Mouse (Mus musculus): Measurements from ENCODE around the gene Tbc1d5. TPM values are rescaled to one million over a fixed set of nuclear protein-coding genes. Genes with fewer than 3 reads are reported as not detected.

Gene Tbc1d5
- polyA plus RNA-seq, 2 experiments = 2.9 to 3.2 TPM

GRCm38 (mm10) chr17:50889475-50889874, 289.7 kb downstream of the Tbc1d5 start:
- Histone ChIP-seq H3K36me3 (replicated peaks; ENCODE audit: control insufficient read depth, insufficient read depth, low read depth) (no peaks in the 10 kb centered on the region), H3K27ac (no peak overlapping the region), H3K9ac (replicated peaks) (no peak overlapping the region), H3K27me3 (ENCODE audit: control insufficient read depth, insufficient read depth, low read length) (no peaks in the 10 kb centered on the region), H3K4me3 (ENCODE audit: insufficient read depth in 1 of 2, low read depth in 2 of 2, low read length in 2 of 2) (no peak overlapping the region), H3K9me3 (ENCODE audit: control insufficient read depth, low read length) (no peaks in the 10 kb centered on the region), H3K4me2 (ENCODE audit: low read depth) (no peak overlapping the region), H3K4me1 (replicated peaks; ENCODE audit: control insufficient read depth in 2 of 2, insufficient read depth in 2 of 2, low read length in 1 of 2) (no peaks in the 10 kb centered on the region)
- WGBS (ENCODE audit: insufficient replicate concordance) = 75% methylated on average over 1 of the region's 1 CpGs
- DNase-seq (ENCODE audit: low read depth in 3 of 3, low spot score in 3 of 3) (no peak), ATAC-seq (ENCODE audit: insufficient read depth) (no peak)
- TF ChIP-seq EP300 (IDR thresholded peaks at IDR 0.05; ENCODE audit: low read depth) = no peak
- TF ChIP-seq CTCF (IDR thresholded peaks at IDR 0.05; ENCODE audit: low read depth) = no peak

GRCm38 (mm10) chr17:50879910-50880309, 299.2 kb downstream of the Tbc1d5 start:
- Histone ChIP-seq H3K4me1 (replicated peaks; ENCODE audit: control insufficient read depth in 2 of 2, insufficient read depth in 2 of 2, low read length in 1 of 2) (no peaks in the 10 kb centered on the region; a peak in 1 of 4 replicates), H3K4me2 (ENCODE audit: low read depth) (no peak overlapping the region), H3K27me3 (ENCODE audit: control insufficient read depth, insufficient read depth, low read length) (no peaks in the 10 kb centered on the region), H3K27ac (no peak overlapping the region), H3K9me3 (ENCODE audit: control insufficient read depth, low read length) (no peaks in the 10 kb centered on the region), H3K36me3 (replicated peaks; ENCODE audit: control insufficient read depth, insufficient read depth, low read depth) (no peaks in the 10 kb centered on the region), H3K9ac (replicated peaks) (no peak overlapping the region), H3K4me3 (ENCODE audit: insufficient read depth in 1 of 2, low read depth in 2 of 2, low read length in 2 of 2) (no peak overlapping the region)
- WGBS (ENCODE audit: insufficient replicate concordance) = 66% methylated on average over 4 of the region's 4 CpGs
- no peak for TF ChIP-seq EP300 (IDR thresholded peaks at IDR 0.05; ENCODE audit: low read depth)
- TF ChIP-seq CTCF (IDR thresholded peaks at IDR 0.05; ENCODE audit: low read depth) = no peak
- ATAC-seq (ENCODE audit: insufficient read depth) = no peak
- no peak for DNase-seq (ENCODE audit: low read depth in 3 of 3, low spot score in 3 of 3)

GRCm38 (mm10) chr17:50876451-50876850, 302.7 kb downstream of the Tbc1d5 start:
- DNase-seq (ENCODE audit: low read depth in 3 of 3, low spot score in 3 of 3) = no peak
- Histone ChIP-seq H3K9ac (replicated peaks) (no peak overlapping the region), H3K27ac (no peak overlapping the region), H3K4me3 (ENCODE audit: insufficient read depth in 1 of 2, low read depth in 2 of 2, low read length in 2 of 2) (no peak overlapping the region), H3K36me3 (replicated peaks; ENCODE audit: control insufficient read depth, insufficient read depth, low read depth) (no peaks in the 10 kb centered on the region), H3K27me3 (ENCODE audit: control insufficient read depth, insufficient read depth, low read length) (no peaks in the 10 kb centered on the region), H3K4me1 (replicated peaks; ENCODE audit: control insufficient read depth in 2 of 2, insufficient read depth in 2 of 2, low read length in 1 of 2) (no peaks in the 10 kb centered on the region; a peak in 1 of 4 replicates), H3K4me2 (ENCODE audit: low read depth) (no peak overlapping the region), H3K9me3 (ENCODE audit: control insufficient read depth, low read length) (no peaks in the 10 kb centered on the region)
- ATAC-seq (ENCODE audit: insufficient read depth) = no peak
- 57% methylated on average over 5 of the region's 5 CpGs for WGBS (ENCODE audit: insufficient replicate concordance)
- TF ChIP-seq CTCF (IDR thresholded peaks at IDR 0.05; ENCODE audit: low read depth) (no peak), EP300 (IDR thresholded peaks at IDR 0.05; ENCODE audit: low read depth) (no peak)

- Histone ChIP-seq H3K27ac (no peak overlapping the region), H3K9me3 (ENCODE audit: control insufficient read depth, low read length) (no peaks in the 10 kb centered on the region), H3K4me2 (ENCODE audit: low read depth) (no peak overlapping the region), H3K9ac (replicated peaks) (no peak overlapping the region), H3K4me3 (ENCODE audit: insufficient read depth in 1 of 2, low read depth in 2 of 2, low read length in 2 of 2) (no peak overlapping the region), H3K27me3 (ENCODE audit: control insufficient read depth, insufficient read depth, low read length) (no peaks in the 10 kb centered on the region), H3K36me3 (replicated peaks; ENCODE audit: control insufficient read depth, insufficient read depth, low read depth) (no peaks in the 10 kb centered on the region), H3K4me1 (replicated peaks; ENCODE audit: control insufficient read depth in 2 of 2, insufficient read depth in 2 of 2, low read length in 1 of 2) (no peaks in the 10 kb centered on the region; a peak in 1 of 4 replicates)
- ATAC-seq (ENCODE audit: insufficient read depth) (no peak), DNase-seq (ENCODE audit: low read depth in 3 of 3, low spot score in 3 of 3) (no peak)
- 66% methylated on average over 7 of the region's 7 CpGs for WGBS (ENCODE audit: insufficient replicate concordance)
- TF ChIP-seq CTCF (IDR thresholded peaks at IDR 0.05; ENCODE audit: low read depth) = no peak
- no peak for TF ChIP-seq EP300 (IDR thresholded peaks at IDR 0.05; ENCODE audit: low read depth)
Measured at GRCm38 (mm10) chr17:50874067-50874466, 305.1 kb downstream of the Tbc1d5 start.

- Histone ChIP-seq H3K9me3 (ENCODE audit: control insufficient read depth, low read length) (no peaks in the 10 kb centered on the region), H3K4me1 (replicated peaks; ENCODE audit: control insufficient read depth in 2 of 2, insufficient read depth in 2 of 2, low read length in 1 of 2) (no peaks in the 10 kb centered on the region; a peak in 1 of 4 replicates), H3K4me2 (ENCODE audit: low read depth) (no peak overlapping the region), H3K27me3 (ENCODE audit: control insufficient read depth, insufficient read depth, low read length) (no peaks in the 10 kb centered on the region), H3K4me3 (ENCODE audit: insufficient read depth in 1 of 2, low read depth in 2 of 2, low read length in 2 of 2) (no peak overlapping the region), H3K36me3 (replicated peaks; ENCODE audit: control insufficient read depth, insufficient read depth, low read depth) (no peaks in the 10 kb centered on the region), H3K9ac (replicated peaks) (no peak overlapping the region), H3K27ac (no peak overlapping the region)
- TF ChIP-seq CTCF (IDR thresholded peaks at IDR 0.05; ENCODE audit: low read depth) (no peak), EP300 (IDR thresholded peaks at IDR 0.05; ENCODE audit: low read depth) (no peak)
- DNase-seq (ENCODE audit: low read depth in 3 of 3, low spot score in 3 of 3) (no peak), ATAC-seq (ENCODE audit: insufficient read depth) (no peak)
- WGBS (ENCODE audit: insufficient replicate concordance) = 66% methylated on average over 4 of the region's 4 CpGs
Measured at GRCm38 (mm10) chr17:50872600-50872999, 306.6 kb downstream of the Tbc1d5 start.
